Mouse (Mus musculus): ENCODE data around the gene Gsto2. TPM values are rescaled to one million over a fixed set of nuclear protein-coding genes. Genes with fewer than 3 reads are reported as not detected.
"Not testable (repeated sequence)": the region's sequence is repeated elsewhere in the genome, so short reads cannot be mapped to it uniquely, and the experiment has no call there.

The Gsto2 gene
- polyA plus RNA-seq, 1 experiment from 2014 or later, result 1.2 TPM

- Histone ChIP-seq H3K27me3 (no peaks in the 10 kb centered on the region), H3K36me3 (no peaks in the 10 kb centered on the region), H3K4me2 (peak overlapping the region; percentile 91), H3K27ac (replicated peaks) (no peak overlapping the region), H3K4me1 (replicated peaks) (0 out of 2 replicates have a peak, but pooled peaks cover 6% of the 10 kb centered on the region), H3K4me3 (peak overlapping the region; percentile 61), H3K9ac (peak overlapping the region; percentile 46), H3K9me3 (no peaks in the 10 kb centered on the region)
- whole genome bisulfite sequencing, result 4% methylated on average over 49 of the region's 49 CpGs
- peak; percentile 97 for ATAC-seq (ENCODE audit: low FRiP score, low read depth)
These were observed 28.4 kb upstream of the Gsto2 start for GRCm38 (mm10) chr19:47836701-47837526.

GRCm38 (mm10) chr19:47837527-47837901 lies 27.8 kb upstream of the Gsto2 start:
- ATAC-seq (ENCODE audit: low FRiP score, low read depth), result peak; percentile 82
- Histone ChIP-seq H3K9ac (peak overlapping the region; percentile 46), H3K27me3 (no peaks in the 10 kb centered on the region), H3K4me1 (replicated peaks) (0 out of 2 replicates have a peak, but pooled peaks cover 6% of the 10 kb centered on the region), H3K9me3 (no peaks in the 10 kb centered on the region), H3K36me3 (no peaks in the 10 kb centered on the region), H3K27ac (replicated peaks) (no peak overlapping the region), H3K4me3 (peak overlapping the region; percentile 61), H3K4me2 (peak overlapping the region; percentile 91)
- 2% methylated on average over 6 of the region's 6 CpGs for WGBS

GRCm38 (mm10) chr19:47841234-47841633 lies 24.1 kb upstream of the Gsto2 start:
- not testable (repeated sequence) for H3K9ac ChIP-seq; H3K4me1 ChIP-seq (replicated peaks); H3K27me3 ChIP-seq; H3K27ac ChIP-seq (replicated peaks); ATAC-seq (ENCODE audit: low FRiP score, low read depth); H3K4me3 ChIP-seq; H3K4me2 ChIP-seq; H3K36me3 ChIP-seq; H3K9me3 ChIP-seq
- WGBS, result 86% methylated on average over 15 of the region's 15 CpGs

- H3K4me2 ChIP-seq, result no peak overlapping the region
- H3K4me3 ChIP-seq, result no peak overlapping the region
- WGBS, result 69% methylated on average over 3 of the region's 3 CpGs
- ATAC-seq (ENCODE audit: low FRiP score, low read depth), result no peak
- no peaks in the 10 kb centered on the region for H3K36me3 ChIP-seq
- H3K9me3 ChIP-seq, result no peaks in the 10 kb centered on the region
- peaks cover 11% of the 10 kb centered on the region for H3K4me1 ChIP-seq (replicated peaks)
- no peak overlapping the region for H3K27ac ChIP-seq (replicated peaks)
- no peaks in the 10 kb centered on the region for H3K27me3 ChIP-seq
- no peak overlapping the region for H3K9ac ChIP-seq
These were observed 15.6 kb upstream of the Gsto2 start for GRCm38 (mm10) chr19:47849735-47850134.

- H3K9ac ChIP-seq, result not testable (repeated sequence)
- WGBS, result 87% methylated on average over 3 of the region's 3 CpGs
These were observed 13.2 kb upstream of the Gsto2 start for GRCm38 (mm10) chr19:47852131-47852530.

GRCm38 (mm10) chr19:47853053-47853452 lies 12.3 kb upstream of the Gsto2 start:
- Histone ChIP-seq H3K36me3 (no peaks in the 10 kb centered on the region), H3K4me3 (no peak overlapping the region), H3K27ac (replicated peaks) (no peak overlapping the region), H3K9me3 (no peaks in the 10 kb centered on the region), H3K27me3 (no peaks in the 10 kb centered on the region), H3K4me1 (replicated peaks) (peaks cover 19% of the 10 kb centered on the region), H3K4me2 (no peak overlapping the region), H3K9ac (no peak overlapping the region)
- no peak for ATAC-seq (ENCODE audit: low FRiP score, low read depth)
- 95% methylated on average over 3 of the region's 3 CpGs for WGBS

More at GRCm38 (mm10) chr19:47852131-47852530, 13.2 kb upstream of the Gsto2 start:
- not testable (repeated sequence) for H3K4me2 ChIP-seq; H3K36me3 ChIP-seq; H3K9me3 ChIP-seq; ATAC-seq (ENCODE audit: low FRiP score, low read depth); H3K27ac ChIP-seq (replicated peaks); H3K4me3 ChIP-seq; H3K27me3 ChIP-seq
- H3K4me1 ChIP-seq (replicated peaks), result peaks cover 19% of the 10 kb centered on the region

GRCm38 (mm10) chr19:47853951-47854795 lies 11.2 kb upstream of the Gsto2 start:
- peak overlapping the region; percentile 54 for H3K27ac ChIP-seq (replicated peaks)
- peak; percentile 82 for ATAC-seq (ENCODE audit: low FRiP score, low read depth)
- 0 out of 2 replicates have a peak, but pooled peaks cover 1% of the 10 kb centered on the region for H3K36me3 ChIP-seq
- H3K4me2 ChIP-seq, result peak overlapping the region; percentile 86
- peaks cover 19% of the 10 kb centered on the region for H3K4me1 ChIP-seq (replicated peaks)
- no peaks in the 10 kb centered on the region for H3K27me3 ChIP-seq
- WGBS, result 21% methylated on average over 13 of the region's 13 CpGs
- no peaks in the 10 kb centered on the region for H3K9me3 ChIP-seq
- peak overlapping the region; percentile 57 for H3K4me3 ChIP-seq
- H3K9ac ChIP-seq, result peak overlapping the region; percentile 78

GRCm38 (mm10) chr19:47854796-47855783 lies 10.2 kb upstream of the Gsto2 start, which contains the start of gene Gsto1:
Gene Gsto1 (plus strand): TSS chr19:47854970.
- Histone ChIP-seq H3K4me1 (replicated peaks) (peaks cover 19% of the 10 kb centered on the region), H3K9ac (peak within 1 kb of the TSS; percentile 78), H3K27me3 (no peaks in the 10 kb centered on the region), H3K36me3 (0 out of 2 replicates have a peak, but pooled peaks cover 10% of the 10 kb centered on the region), H3K9me3 (no peaks in the 10 kb centered on the region), H3K4me3 (peak within 1 kb of the TSS; percentile 57), H3K27ac (replicated peaks) (peak within 1 kb of the TSS; percentile 54), H3K4me2 (peak within 1 kb of the TSS; percentile 86)
- WGBS, result under 1% methylated on average over 59 of the region's 60 CpGs
- ATAC-seq (ENCODE audit: low FRiP score, low read depth), result peak; percentile 96

GRCm38 (mm10) chr19:47857957-47858942 lies 7.1 kb upstream of the Gsto2 start:
- H3K36me3 ChIP-seq, result 0 out of 2 replicates have a peak, but pooled peaks cover 14% of the 10 kb centered on the region
- no peaks in the 10 kb centered on the region for H3K9me3 ChIP-seq
- H3K4me2 ChIP-seq, result no peak overlapping the region
- ATAC-seq (ENCODE audit: low FRiP score, low read depth), result no peak
- H3K27ac ChIP-seq (replicated peaks), result no peak overlapping the region
- H3K4me3 ChIP-seq, result no peak overlapping the region
- 75% methylated on average over 18 of the region's 18 CpGs for WGBS
- H3K9ac ChIP-seq, result no peak overlapping the region
- H3K27me3 ChIP-seq, result no peaks in the 10 kb centered on the region
- peaks cover 19% of the 10 kb centered on the region for H3K4me1 ChIP-seq (replicated peaks)

- 94% methylated on average over 8 of the region's 8 CpGs for WGBS
- ATAC-seq (ENCODE audit: low FRiP score, low read depth), result no peak
- peaks cover 19% of the 10 kb centered on the region; the same call in 1 of the 2 replicates for H3K36me3 ChIP-seq
These were observed 6.2 kb upstream of the Gsto2 start for GRCm38 (mm10) chr19:47859180-47859579.

More at GRCm38 (mm10) chr19:47859180-47859579, 6.2 kb upstream of the Gsto2 start:
- Histone ChIP-seq H3K4me3 (no peak overlapping the region), H3K9ac (no peak overlapping the region), H3K4me2 (no peak overlapping the region), H3K9me3 (no peaks in the 10 kb centered on the region), H3K4me1 (replicated peaks) (peaks cover 13% of the 10 kb centered on the region; the same call in 1 of the 2 replicates), H3K27me3 (no peaks in the 10 kb centered on the region), H3K27ac (replicated peaks) (no peak overlapping the region)
